Mouse (Mus musculus): ENCODE results near the gene Pkp2. TPM values are rescaled to one million over a fixed set of nuclear protein-coding genes. Genes with fewer than 3 reads are reported as not detected.
A peak's percentile ranks its signal among the peaks of the same experiment; 100 is the strongest.

Gene Pkp2
- polyA plus RNA-seq, 1 experiment from 2014 or later, result 1.9 TPM

- no peak for ATAC-seq (ENCODE audit: low FRiP score)
- no peak overlapping the region for H3K9ac ChIP-seq (replicated peaks)
- H3K27me3 ChIP-seq (replicated peaks), result no peaks in the 10 kb centered on the region
- H3K27ac ChIP-seq (replicated peaks), result no peak overlapping the region
- H3K4me2 ChIP-seq, result no peak overlapping the region
- no peak overlapping the region for H3K4me3 ChIP-seq (replicated peaks)
- H3K4me1 ChIP-seq, result no peaks in the 10 kb centered on the region
- no peaks in the 10 kb centered on the region for H3K36me3 ChIP-seq
- 90% methylated on average over 3 of the region's 3 CpGs for WGBS
- no peaks in the 10 kb centered on the region for H3K9me3 ChIP-seq (replicated peaks)
These were observed 49.3 kb downstream of the Pkp2 start for GRCm38 (mm10) chr16:16262436-16262835.

GRCm38 (mm10) chr16:16272978-16273377 is 59.9 kb downstream of the Pkp2 start:
- WGBS, result 14% methylated on average over 3 of the region's 3 CpGs
- peaks cover 7% of the 10 kb centered on the region; the same call in 1 of the 2 replicates for H3K4me1 ChIP-seq
- no peaks in the 10 kb centered on the region for H3K36me3 ChIP-seq
- H3K27me3 ChIP-seq (replicated peaks), result no peaks in the 10 kb centered on the region
- no peak for ATAC-seq (ENCODE audit: low FRiP score)
- H3K9me3 ChIP-seq (replicated peaks), result no peaks in the 10 kb centered on the region
- H3K4me3 ChIP-seq (replicated peaks), result no peak overlapping the region
- no peak overlapping the region for H3K9ac ChIP-seq (replicated peaks)
- no peak overlapping the region for H3K4me2 ChIP-seq
- H3K27ac ChIP-seq (replicated peaks), result no peak overlapping the region

- Histone ChIP-seq H3K4me1 (peaks cover 7% of the 10 kb centered on the region; the same call in 1 of the 2 replicates), H3K4me3 (replicated peaks) (no peak overlapping the region), H3K27ac (replicated peaks) (no peak overlapping the region), H3K36me3 (no peaks in the 10 kb centered on the region), H3K4me2 (no peak overlapping the region), H3K27me3 (replicated peaks) (no peaks in the 10 kb centered on the region), H3K9ac (replicated peaks) (no peak overlapping the region), H3K9me3 (replicated peaks) (no peaks in the 10 kb centered on the region)
- no peak for ATAC-seq (ENCODE audit: low FRiP score)
- 80% methylated on average over 6 of the region's 6 CpGs for WGBS
These were observed 60.6 kb downstream of the Pkp2 start for GRCm38 (mm10) chr16:16273752-16274151.

GRCm38 (mm10) chr16:16302369-16303137 is 89.4 kb downstream of the Pkp2 start, which contains the start of gene Yars2:
Gene Yars2 (plus strand): TSS chr16:16302965.
- Histone ChIP-seq H3K4me3 (replicated peaks) (peak within 1 kb of the TSS; percentile 93), H3K9ac (replicated peaks) (peak within 1 kb of the TSS; percentile 80), H3K9me3 (replicated peaks) (no peaks in the 10 kb centered on the region), H3K36me3 (peaks cover 10% of the 10 kb centered on the region), H3K27me3 (replicated peaks) (no peaks in the 10 kb centered on the region), H3K4me2 (peak within 1 kb of the TSS; percentile 84), H3K4me1 (peaks cover 21% of the 10 kb centered on the region), H3K27ac (replicated peaks) (peak within 1 kb of the TSS; percentile 96)
- WGBS, result under 1% methylated on average over 50 of the region's 50 CpGs
- peak; percentile 100 for ATAC-seq (ENCODE audit: low FRiP score)

- WGBS, result under 1% methylated on average over 60 of the region's 61 CpGs
- Histone ChIP-seq H3K36me3 (peaks cover 12% of the 10 kb centered on the region), H3K27me3 (replicated peaks) (no peaks in the 10 kb centered on the region), H3K9me3 (replicated peaks) (no peaks in the 10 kb centered on the region), H3K4me3 (replicated peaks) (peak overlapping the region; percentile 93), H3K4me2 (peak overlapping the region; percentile 84), H3K27ac (replicated peaks) (peak overlapping the region; percentile 96), H3K9ac (replicated peaks) (peak overlapping the region; percentile 80), H3K4me1 (peaks cover 21% of the 10 kb centered on the region)
- peak; percentile 75 for ATAC-seq (ENCODE audit: low FRiP score)
These were observed 90.2 kb downstream of the Pkp2 start for GRCm38 (mm10) chr16:16303138-16303827.

GRCm38 (mm10) chr16:16303888-16304287 is 90.8 kb downstream of the Pkp2 start:
- WGBS, result 18% methylated on average over 7 of the region's 7 CpGs
- no peaks in the 10 kb centered on the region for H3K9me3 ChIP-seq (replicated peaks)
- H3K4me3 ChIP-seq (replicated peaks), result peak overlapping the region; percentile 93
- H3K4me2 ChIP-seq, result peak overlapping the region; percentile 84
- peak overlapping the region; percentile 80 for H3K9ac ChIP-seq (replicated peaks)
- H3K36me3 ChIP-seq, result peaks cover 15% of the 10 kb centered on the region
- no peak for ATAC-seq (ENCODE audit: low FRiP score)
- H3K27ac ChIP-seq (replicated peaks), result no peak overlapping the region
- peaks cover 21% of the 10 kb centered on the region for H3K4me1 ChIP-seq
- H3K27me3 ChIP-seq (replicated peaks), result no peaks in the 10 kb centered on the region

GRCm38 (mm10) chr16:16311319-16311718 is 98.2 kb downstream of the Pkp2 start:
- Histone ChIP-seq H3K36me3 (peaks cover 53% of the 10 kb centered on the region), H3K9ac (replicated peaks) (no peak overlapping the region), H3K27ac (replicated peaks) (no peak overlapping the region), H3K4me1 (no peaks in the 10 kb centered on the region), H3K4me2 (no peak overlapping the region), H3K4me3 (replicated peaks) (no peak overlapping the region), H3K27me3 (replicated peaks) (no peaks in the 10 kb centered on the region), H3K9me3 (replicated peaks) (no peaks in the 10 kb centered on the region)
- WGBS, result 85% methylated on average over 5 of the region's 5 CpGs
- no peak for ATAC-seq (ENCODE audit: low FRiP score)

Other genes starting within 250 kb of the Pkp2 start
- 32.6 and 35.4 TPM in 2 replicates for gene Yars2, start 89.6 kb downstream of the Pkp2 start, polyA plus RNA-seq (2015; fragmentation: Nextera tagmentation; extraction: Ambion mirVana)
- gene Dnm1l, start 145.6 kb downstream of the Pkp2 start, polyA plus RNA-seq (2015; fragmentation: Nextera tagmentation; extraction: Ambion mirVana), result 94.5 and 107 TPM in 2 replicates